Mouse (Mus musculus): Measurements from ENCODE around the gene Fam168a.

Fam168a gene

DNA sequence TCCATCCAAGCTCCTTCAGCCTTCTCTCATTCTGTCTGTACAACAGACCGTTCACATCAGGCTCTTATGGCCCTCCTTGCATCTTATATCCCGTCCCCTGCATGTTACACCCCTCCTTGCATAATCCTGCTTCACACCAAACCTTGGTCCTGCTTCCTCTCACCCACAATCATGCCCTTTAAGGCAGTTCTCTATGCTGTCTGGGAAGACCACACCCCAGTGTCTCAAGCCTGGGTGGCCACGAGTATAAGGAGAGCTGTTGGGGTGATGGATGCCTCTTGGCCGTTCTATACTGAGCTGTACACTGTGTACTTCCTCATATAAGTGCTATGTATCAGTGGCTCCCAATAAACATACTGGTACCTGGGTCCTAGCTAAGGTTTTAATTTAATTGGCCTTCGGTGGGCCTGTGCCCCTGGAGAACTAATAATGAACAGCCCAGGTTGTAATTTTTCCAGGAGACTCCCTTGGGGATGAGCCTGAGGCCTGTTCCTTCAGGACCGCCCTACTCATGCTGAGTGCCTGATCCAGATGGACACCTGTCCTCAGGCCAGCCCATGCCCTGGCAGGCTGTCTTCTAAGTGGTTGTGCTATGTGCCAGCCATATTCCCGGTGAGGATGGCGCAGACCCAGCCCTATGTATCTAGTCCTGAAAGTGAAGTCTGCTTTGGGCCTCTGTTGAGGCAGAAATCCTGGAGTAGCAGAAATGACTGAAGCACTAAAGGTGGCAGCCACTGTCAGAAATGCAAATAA is 163.6 kb downstream of the Fam168a start:
- DNase-seq = no peak

DNA sequence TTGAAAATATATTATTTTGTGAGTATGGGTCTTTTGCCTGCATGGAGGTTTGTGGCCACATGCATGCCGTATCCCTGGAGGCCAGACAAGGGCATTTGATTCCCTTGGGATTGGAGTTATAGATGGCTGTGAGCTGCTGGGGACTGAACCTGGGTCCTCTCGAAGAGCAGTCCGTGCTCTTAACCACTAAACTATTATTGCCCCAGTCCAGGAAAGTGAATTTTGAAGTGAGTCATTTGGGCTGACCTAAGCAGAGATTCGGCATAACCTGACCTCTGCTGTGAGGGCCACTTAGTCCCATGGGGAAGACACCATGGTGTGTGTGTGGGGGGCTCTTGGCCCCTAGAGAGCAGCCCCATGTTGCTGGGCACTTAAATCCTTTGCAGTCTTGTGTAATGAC is 164.9 kb downstream of the Fam168a start:
- DNase-seq = no peak

DNA sequence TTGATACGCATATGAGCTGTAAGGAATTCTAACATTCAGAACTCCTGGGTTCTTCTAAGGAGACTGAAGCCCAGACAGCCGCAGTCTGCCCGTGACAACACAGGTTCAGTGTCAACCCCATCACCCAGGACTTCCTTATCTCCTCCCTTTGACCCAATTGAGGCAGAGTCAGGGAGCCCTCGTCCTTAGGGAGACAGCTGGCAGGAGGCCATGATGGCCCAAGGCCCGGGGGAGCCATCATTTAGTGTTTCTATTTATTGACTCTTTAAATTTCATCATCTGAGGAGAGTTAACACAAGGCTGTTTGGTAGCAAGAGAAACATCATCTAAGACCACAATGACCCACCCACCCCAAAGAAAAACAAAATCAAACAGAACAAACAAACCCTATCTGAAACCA is 165.5 kb downstream of the Fam168a start:
- peak; percentile 63 to 68 for DNase-seq

DNA sequence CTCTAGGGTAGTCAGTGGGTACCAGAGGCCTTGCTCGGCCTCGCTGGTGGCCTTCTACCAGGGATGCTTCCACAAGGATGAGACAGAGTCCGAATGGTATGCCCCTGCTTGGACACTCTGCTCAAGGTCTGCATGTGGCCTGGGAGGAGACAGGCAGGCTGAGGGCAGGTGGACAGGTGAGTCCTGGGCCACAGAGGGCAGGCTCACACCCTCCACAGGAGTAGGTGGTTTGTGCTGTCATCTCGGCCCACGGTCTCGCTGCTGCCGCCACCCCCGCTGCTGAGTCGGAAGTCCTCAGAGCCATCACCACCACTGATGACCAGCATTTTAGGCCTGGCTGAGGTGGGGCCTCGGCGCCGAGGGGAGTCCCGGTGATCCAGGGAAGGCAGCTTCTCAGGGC is 166.8 kb downstream of the Fam168a start:
- DNase-seq = no peak

DNA sequence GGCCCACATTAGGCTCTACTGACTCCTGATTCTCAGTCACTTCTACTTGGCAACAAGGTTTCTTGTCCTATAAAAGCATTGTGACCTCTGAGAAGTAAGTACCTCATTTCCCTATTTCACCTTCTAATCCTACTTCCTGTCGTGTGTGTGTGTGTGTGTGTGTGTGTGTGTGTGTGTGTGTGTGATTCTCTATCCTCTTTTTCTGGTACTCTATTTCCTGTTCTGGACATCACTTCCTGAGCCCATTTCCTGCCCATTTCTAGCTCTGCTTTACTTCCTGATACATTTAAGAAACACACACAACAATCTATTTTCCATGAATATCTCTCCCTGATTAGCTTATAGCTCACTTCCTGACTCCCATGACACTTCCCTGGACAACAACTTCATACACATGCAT is 169.4 kb downstream of the Fam168a start:
- peak in 1 of 2 experiments; percentile 38 for DNase-seq

DNA sequence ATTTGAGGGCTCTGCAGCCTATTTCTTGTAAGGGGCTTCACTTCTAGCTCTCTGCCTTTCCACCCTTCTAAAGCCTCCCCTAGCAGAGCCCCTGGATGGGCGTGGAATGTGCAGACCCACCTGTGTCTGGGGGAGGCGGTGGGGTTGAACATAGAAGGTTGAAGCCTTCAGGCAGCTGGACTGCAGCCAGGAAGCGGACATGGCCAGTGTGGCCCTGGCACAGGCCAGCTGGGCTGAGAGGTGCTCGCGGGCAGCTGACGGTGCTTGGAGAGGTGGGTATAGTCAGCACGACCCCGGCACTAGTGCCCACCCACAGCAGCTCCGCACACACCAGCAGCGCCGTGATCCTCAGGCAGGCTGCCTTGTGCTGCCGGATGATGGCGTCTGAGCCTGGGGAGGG is 169.9 kb downstream of the Fam168a start:
- peak in 1 of 2 experiments; percentile 55 for DNase-seq

DNA sequence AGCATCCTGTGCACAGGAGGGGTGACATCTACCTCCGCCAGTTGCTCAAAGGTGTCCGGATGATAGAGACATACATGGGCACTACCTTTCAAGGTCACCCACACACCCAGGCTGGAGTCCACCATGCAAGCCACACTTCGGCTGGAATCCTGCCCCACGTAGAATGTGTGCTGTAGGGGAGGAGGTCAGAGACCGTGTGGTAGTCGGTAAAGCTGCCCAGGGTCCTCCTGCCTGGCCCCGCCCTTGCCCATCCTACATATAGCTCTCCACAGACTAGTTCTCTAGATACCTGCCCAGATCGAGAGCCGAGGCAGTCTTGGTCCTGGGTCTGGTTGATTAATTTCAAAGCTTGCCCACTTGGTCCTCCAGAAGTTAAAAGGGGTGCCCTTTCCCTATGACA is 170.3 kb downstream of the Fam168a start:
- DNase-seq = peak in 1 of 2 experiments; percentile 36

DNA sequence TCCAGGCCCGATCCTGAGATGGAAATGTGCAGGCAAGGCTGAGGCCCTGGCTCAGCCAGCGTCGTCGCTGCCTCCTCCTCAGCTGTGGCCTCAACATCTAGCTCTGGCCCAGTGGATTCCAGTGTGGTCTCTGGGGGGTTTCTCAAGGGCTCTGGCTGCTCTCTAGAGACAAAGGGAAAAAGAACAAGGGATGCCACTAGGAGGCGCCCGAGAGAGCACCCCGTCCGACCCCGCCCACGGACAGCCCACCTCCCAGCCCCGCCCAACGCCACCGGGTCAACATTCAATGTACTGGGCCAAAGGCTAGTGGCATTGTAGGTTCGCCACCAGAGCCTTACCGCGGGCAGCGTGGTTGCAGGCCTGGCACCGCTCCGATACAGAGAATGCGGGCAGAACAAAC is 173.2 kb downstream of the Fam168a start:
- DNase-seq = peak; percentile 83 to 88

DNA sequence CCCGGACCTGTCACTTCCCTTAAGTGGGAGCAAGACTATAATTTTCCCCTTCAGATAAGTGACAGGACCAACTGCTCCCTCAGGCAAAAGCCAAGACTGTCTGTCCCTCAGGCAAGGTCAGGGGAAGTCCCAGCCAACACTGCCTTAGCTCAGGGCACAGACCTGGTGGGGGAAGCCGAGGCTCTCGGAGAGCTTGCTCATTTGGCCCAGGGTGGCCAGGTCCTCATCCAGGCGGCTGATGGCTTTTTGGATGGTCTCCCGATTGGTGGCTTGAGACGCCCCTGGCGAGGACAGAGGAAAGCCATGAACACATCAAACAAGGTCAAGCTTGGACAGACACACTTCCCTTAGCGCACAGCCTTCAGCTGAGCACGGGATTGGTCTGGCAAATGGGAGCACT is 175.1 kb downstream of the Fam168a start:
- peak in 1 of 2 experiments; percentile 43 for DNase-seq

DNA sequence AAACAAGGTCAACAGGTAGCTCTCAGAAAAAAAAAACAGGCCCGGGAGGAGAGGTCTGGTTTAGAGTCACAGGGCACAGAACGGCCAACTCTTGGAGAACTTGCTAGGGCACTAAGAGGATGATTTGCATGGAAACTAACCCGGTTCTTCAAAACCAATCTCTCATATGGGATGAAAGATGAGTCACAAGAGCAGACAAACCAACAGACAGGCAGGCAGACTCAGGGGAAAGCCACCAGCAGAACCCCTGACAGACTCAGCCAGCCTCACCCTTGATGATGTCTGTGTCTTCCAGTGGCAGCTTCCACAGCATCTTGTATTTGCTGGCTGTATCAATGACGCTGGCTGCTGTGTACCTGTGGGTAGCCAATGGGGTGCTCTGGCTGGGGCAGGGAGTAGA is 175.5 kb downstream of the Fam168a start:
- no peak for DNase-seq

DNA sequence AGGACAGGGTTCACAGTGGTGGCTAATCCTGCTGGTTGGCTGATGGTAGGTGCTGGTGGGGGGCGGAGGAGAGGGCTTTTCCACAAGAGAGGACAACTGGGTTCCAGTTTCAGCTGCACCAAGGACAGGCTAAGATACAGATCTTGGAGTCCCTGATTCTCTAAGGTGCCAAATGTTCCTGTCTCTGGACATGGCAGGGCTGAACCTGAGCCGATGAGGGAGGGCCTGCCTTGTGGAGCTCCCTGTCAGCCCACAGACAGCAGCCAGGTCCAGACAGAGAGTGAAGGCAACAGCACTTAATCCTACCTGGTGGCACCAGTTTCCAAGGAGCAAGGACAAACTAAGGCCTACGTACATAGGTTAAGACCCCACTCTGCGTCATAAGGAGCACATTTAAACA is 178.0 kb downstream of the Fam168a start:
- DNase-seq = peak in 1 of 2 experiments; percentile 26

DNA sequence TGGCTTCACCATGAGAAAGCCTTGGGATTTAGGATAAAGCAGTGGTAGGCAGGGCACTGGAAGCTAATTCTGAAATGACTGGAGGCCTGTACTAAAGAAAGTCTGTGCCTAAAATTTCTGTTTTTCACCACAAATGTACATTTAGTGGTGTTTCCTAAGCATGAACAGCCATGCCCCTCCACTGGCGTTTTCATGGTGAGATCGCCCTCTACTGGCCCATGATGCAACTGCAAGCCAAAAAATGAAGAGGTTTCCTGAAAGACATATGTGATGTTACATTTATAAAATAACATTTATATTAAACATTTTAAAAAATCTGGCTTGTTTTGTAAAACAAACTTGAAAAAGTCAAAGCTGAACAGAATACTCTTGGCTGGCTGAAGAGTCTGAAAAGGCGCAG is 180.1 kb downstream of the Fam168a start:
- DNase-seq = peak; percentile 34 to 59

Measured in kidney, postnatal 25 days (tissue).